Mouse (Mus musculus): ENCODE measurements around the gene Ncoa4. TPM values are rescaled to one million over a fixed set of nuclear protein-coding genes. Genes with fewer than 3 reads are reported as not detected.
A peak's percentile ranks its signal among the peaks of the same experiment; 100 is the strongest.
"Not testable (repeated sequence)": the region's sequence is repeated elsewhere in the genome, so short reads cannot be mapped to it uniquely, and the experiment has no call there.

The Ncoa4 gene
- total RNA-seq, 2 experiments from 2014 or later, result 137 to 141 TPM

DNA sequence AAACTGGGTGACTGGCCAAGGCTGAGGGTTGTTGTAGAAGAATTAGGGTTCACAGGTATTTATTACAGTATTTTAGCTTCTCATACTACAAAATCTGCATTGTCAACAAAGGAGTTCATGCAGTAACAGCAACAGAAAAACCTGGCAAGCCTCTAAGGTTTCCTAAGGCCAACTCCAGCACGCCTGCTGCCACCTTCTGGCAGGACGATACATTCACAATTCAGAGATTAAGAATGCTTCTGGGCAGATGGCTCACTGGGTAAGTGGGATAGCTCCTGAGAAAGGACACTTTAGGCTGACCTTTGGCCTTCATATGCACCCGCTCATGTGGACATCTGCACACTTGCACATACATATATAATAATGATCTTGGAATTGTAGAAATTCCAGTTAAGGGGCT, 32.8 kb downstream of the Ncoa4 start:
- DNase-seq (ENCODE audit: low spot score in 2 of 2), result peak; percentile 26 to 51

DNA sequence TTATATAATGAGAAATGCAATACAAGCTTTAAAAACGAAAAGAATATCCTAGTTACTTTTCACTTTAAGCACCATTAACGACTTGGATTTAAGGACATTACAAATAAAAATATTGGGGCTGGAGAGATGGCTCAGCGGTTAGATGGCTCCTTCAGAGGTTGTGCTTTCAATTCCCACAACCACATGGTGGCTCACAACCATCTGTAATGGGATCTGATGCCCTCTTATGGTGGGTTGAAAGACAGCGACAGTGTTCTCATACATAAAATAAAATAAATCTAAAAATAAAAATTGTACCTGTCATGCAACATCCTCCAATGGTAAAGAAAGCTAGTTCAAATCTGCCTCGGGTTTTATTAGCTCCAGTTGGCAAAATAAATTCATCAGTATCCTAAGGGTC, 33.9 kb downstream of the Ncoa4 start:
- DNase-seq (ENCODE audit: low spot score in 2 of 2), result not testable (repeated sequence)

DNA sequence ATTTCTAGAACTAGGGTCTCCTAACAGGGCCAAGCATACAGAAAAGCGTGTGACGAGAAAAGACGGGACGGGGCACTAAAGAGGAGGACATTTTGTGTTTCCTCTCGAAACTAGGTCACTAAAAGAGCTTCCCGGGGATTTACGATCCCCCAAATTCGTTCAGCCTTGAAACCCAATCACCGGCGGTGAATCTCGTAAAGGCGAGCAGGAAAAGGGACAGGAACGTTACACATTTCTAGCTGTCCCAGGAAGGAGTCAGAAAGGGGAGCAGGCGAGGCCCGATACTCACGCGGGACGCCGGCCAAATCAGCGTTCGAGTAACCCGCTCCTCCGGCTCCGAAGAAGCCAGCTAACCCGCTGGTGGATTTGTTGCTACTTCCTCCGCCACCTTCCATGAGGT, 41.7 kb downstream of the Ncoa4 start:
- DNase-seq (ENCODE audit: low spot score in 2 of 2), result no peak

DNA sequence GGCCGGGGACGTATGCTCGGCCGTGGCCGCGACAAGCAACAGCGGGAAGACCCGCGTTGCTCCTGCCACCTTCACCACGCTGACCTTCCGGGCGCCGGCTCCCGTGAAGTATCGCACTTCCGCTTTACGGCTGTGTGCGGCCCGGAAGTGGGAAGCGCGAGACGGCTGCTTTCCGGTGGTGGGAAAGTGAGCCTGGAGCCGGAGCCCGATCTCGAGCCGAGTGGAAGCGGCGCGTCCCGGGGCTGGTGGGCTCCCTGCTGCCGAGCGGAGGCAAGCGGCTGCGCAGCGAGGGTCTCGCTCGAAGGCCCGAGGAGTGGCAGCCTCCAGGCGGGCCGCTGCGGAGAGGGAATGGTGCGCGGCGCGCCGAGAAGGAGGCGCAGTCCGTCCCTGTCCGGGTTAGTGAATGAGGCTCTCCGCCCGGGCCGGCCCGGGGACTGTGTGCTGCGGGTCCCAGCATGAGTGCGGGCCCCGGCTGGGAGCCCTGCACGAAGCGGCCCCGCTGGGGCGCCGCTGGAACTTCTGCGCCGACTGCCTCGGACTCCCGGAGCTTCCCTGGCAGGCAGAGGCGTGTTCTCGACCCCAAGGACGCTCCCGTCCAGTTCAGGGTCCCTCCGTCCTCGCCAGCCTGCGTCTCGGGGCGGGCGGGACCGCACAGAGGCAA, 42.3 kb downstream of the Ncoa4 start, which contains the start of the genes Timm23 and Parg:
Gene Timm23, minus strand, starts transcription at position 108 of the 661 bp plus-strand sequence.
Gene Parg, plus strand, starts transcription at position 159 of the 661 bp plus-strand sequence.
- DNase-seq (ENCODE audit: low spot score in 2 of 2), result peak; percentile 88 to 92

DNA sequence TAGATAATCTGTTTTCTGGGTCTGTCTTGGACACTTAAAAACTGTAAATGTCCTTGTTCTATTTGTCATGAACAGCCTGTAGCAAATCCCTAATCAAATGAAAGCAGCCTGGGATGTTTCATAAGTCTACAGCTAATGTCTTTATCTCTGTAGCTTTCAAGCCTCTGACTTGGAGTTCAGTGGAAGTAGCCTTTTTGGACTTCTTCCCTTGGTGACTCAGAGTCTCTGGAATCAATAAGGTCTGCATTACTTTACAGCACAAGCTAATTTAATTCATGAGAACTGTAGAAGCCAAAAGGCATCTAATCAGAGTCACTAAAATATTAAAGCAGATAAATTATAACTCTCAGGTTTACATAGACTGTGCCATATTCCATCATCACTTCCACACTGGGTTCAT, 66.9 kb downstream of the Ncoa4 start:
- no peak for DNase-seq (ENCODE audit: low spot score in 2 of 2)

DNA sequence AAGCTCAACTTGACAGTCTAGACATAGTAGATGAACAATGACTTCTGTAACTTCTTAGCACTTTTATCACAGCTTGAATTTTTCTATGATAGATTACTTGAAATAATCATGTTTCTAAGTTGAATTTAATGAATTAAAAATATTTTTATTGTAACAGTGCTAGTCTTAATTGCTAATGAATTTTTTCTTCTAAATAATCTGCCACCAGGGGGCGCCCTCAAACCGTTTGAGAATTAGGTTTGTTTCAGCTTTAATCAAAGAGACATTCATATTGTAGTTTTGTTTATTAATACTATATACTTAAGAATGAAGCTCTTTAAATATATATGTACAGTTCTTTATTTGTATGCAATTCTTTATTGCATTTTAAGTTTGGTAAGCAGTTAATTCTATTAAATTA, 69.3 kb downstream of the Ncoa4 start:
- DNase-seq (ENCODE audit: low spot score in 2 of 2), result peak; percentile 31 to 73

Other genes with a start within 250 kb of the Ncoa4 start
- 1 to 10 TPM; 2.6 to 2.7 TPM for gene Galnt15, start 130.9 kb upstream of the Ncoa4 start, total RNA-seq (2021)
- gene Oxnad1, start 74.5 kb upstream of the Ncoa4 start, total RNA-seq (2021), result 10 to 100 TPM; 16.5 to 16.7 TPM
- gene Dph3, start 74.1 kb upstream of the Ncoa4 start, total RNA-seq (2021), result 10 to 100 TPM; 32.9 to 40.7 TPM
- not detected for gene Msmb, start 17.8 kb upstream of the Ncoa4 start, total RNA-seq (2021)
- gene Timm23, start 42.0 kb downstream of the Ncoa4 start, total RNA-seq (2021), result 100 to 1,000 TPM in 1 of 2 experiments, 10 to 100 TPM in 1; 70.4 to 104 TPM
- 10 to 100 TPM; 40.5 to 41.6 TPM for gene Parg, start 42.1 kb downstream of the Ncoa4 start, total RNA-seq (2021)
- gene Ogdhl, start 162.2 kb downstream of the Ncoa4 start, total RNA-seq (2021), result 10 to 100 TPM; 58.2 to 68.2 TPM
- gene 1700024G13Rik, start 228.5 kb downstream of the Ncoa4 start, total RNA-seq (2021), result 1 to 10 TPM in 1 of 2 experiments, not detected in 1; 1.1 TPM

All from layer of hippocampus, postnatal 14 days (tissue).